Mouse (Mus musculus) kidney, embryonic 16.5 days (tissue): ENCODE measurements around the gene Rrbp1. TPM values are rescaled to one million over a fixed set of nuclear protein-coding genes. Genes with fewer than 3 reads are reported as not detected.

Experiments
- ATAC-seq: fragments of 200-750 bp; cut with Nextera tagmentation; 2 replicates; pipeline ENCODE4 v1.8.0; 2017; ENCODE audit warnings: moderate TSS enrichment; ENCODE audit not compliant: low FRiP score, low TSS enrichment
- H3K27ac ChIP-seq: fragments of 300-500 bp; sonication (generic); 2 replicates; pipeline ENCODE4 v1.5.1; 2014; ENCODE audit warnings: low read length
- H3K27me3 ChIP-seq: fragments of 300-500 bp; sonication (generic); 2 replicates; pipeline ENCODE4 v1.6.1; 2014; ENCODE audit warnings: low read length, control low read depth, mixed read lengths; ENCODE audit not compliant: insufficient read depth
- H3K36me3 ChIP-seq: fragments of 300-500 bp; sonication (generic); 2 replicates; pipeline ENCODE4 v1.6.1; 2014; ENCODE audit warnings: low read length, control low read depth, mixed read lengths; ENCODE audit not compliant: insufficient read depth
- H3K4me1 ChIP-seq: fragments of 300-500 bp; sonication (generic); 2 replicates; pipeline ENCODE4 v1.6.1; 2014; ENCODE audit warnings: low read length, control low read depth, mixed read lengths; ENCODE audit not compliant: insufficient read depth
- H3K4me2 ChIP-seq: fragments of 300-500 bp; sonication (generic); replicated peaks from 2 replicates; pipeline ENCODE4 v1.6.1; 2014; ENCODE audit warnings: low read depth, low read length
- H3K4me3 ChIP-seq: fragments of 300-500 bp; sonication (generic); 2 replicates; pipeline ENCODE4 v1.5.1; 2014; ENCODE audit warnings: mild to moderate bottlenecking, low read length
- H3K9ac ChIP-seq: fragments of 300-500 bp; sonication (generic); replicated peaks from 2 replicates; pipeline ENCODE4 v1.6.1; 2014; ENCODE audit warnings: low read length
- H3K9me3 ChIP-seq: fragments of 300-500 bp; sonication (generic); 2 replicates; pipeline ENCODE4 v1.6.1; 2016; ENCODE audit warnings: low read length, control low read depth
- WGBS: fragments of 180-500 bp; shearing (Covaris S2); extraction: QIAGEN DNeasy Blood & Tissue Kit; methylation state at CpG from one replicate; pipeline ENCODE4 v1.1.7; 2014; 5-methylcytosine and 5-hydroxymethylcytosine counted together
- polyA plus RNA-seq: library from polyadenylated mRNA; unstranded; fragments of >200 nt; fragmentation: Nextera tagmentation; extraction: Ambion mirVana; gene quantifications from 2 replicates; pipeline ENCODE4 v1.2.1, GENCODE M21; 2015

The Rrbp1 gene
- polyA plus RNA-seq, 1 experiment from 2014 or later = 66.7 TPM

DNA sequence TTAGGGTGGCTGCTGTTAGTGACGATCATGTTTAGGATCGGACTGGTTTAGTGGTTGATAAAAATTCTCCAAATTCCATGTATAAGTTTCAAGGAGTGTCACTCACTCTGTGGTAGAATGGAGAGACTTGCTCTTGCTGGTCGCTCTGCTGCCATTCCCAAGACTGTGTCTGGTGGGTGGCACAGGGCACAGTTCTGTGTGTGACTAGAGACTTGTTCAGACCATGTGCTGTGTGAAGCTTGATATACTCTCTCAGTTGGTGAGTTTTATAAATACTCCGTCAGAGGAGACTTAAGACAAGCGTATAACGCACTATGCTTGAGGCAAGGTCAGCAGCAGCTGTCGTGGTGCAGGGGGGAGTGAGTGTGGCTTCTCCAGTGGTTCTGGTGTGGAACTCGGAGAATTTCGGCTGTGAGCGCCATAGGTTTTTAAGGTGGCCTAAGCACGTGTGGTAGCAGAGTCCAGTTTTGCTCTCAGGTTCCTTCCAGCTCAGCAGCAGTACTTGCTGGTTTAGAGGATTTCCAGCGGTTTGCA, 78.7 kb downstream of the Rrbp1 start:
- Histone ChIP-seq H3K4me2 (no peak overlapping the region), H3K9me3 (no peaks in the 10 kb centered on the region), H3K27me3 (no peaks in the 10 kb centered on the region), H3K9ac (no peak overlapping the region), H3K36me3 (no peaks in the 10 kb centered on the region), H3K4me1 (peaks cover 15% of the 10 kb centered on the region; the same call in 1 of the 2 replicates), H3K4me3 (no peak overlapping the region), H3K27ac (no peak overlapping the region)
- 66% methylated on average over 12 of the region's 12 CpGs for WGBS
- ATAC-seq = no peak

DNA sequence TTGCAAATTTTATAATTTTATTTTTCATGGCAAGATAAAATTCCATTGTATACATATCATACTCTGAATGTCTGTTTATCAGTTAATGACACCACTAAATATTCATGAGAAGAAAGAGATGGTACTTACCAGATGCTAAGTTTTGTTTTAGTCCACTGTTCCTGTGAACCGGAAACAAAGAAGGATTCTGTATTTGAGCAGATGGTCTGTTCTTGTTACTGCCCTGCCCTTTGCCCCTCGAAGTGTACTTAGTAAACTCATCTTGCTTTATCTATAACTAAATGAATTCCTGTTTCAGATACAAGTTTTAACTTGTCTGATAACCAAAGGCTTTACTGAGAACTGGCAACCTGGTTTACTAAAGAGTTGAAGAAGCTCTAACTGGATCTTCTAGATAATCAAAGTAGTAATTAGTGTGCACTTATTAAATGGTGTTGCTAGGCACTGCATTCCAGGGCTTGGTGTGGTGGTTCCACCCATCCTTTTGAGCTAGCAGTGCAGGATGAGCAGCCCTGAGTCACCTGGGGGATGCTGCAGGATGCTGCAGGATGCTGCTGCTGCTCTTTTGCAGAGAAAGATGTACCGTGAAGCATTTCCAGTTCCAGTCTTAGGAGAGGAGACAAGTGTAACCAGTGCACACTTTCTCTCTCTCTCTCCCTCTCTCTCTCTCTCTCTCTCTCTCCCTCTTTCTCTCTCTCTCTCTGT, 81.3 kb downstream of the Rrbp1 start:
- H3K27ac ChIP-seq = no peak overlapping the region
- H3K27me3 ChIP-seq = no peaks in the 10 kb centered on the region
- no peaks in the 10 kb centered on the region for H3K36me3 ChIP-seq
- no peaks in the 10 kb centered on the region for H3K9me3 ChIP-seq
- H3K9ac ChIP-seq = no peak overlapping the region
- H3K4me2 ChIP-seq = no peak overlapping the region
- H3K4me1 ChIP-seq = peaks cover 11% of the 10 kb centered on the region; the same call in 1 of the 2 replicates
- H3K4me3 ChIP-seq = no peak overlapping the region
- WGBS = 70% methylated on average over 3 of the region's 3 CpGs
- no peak for ATAC-seq

DNA sequence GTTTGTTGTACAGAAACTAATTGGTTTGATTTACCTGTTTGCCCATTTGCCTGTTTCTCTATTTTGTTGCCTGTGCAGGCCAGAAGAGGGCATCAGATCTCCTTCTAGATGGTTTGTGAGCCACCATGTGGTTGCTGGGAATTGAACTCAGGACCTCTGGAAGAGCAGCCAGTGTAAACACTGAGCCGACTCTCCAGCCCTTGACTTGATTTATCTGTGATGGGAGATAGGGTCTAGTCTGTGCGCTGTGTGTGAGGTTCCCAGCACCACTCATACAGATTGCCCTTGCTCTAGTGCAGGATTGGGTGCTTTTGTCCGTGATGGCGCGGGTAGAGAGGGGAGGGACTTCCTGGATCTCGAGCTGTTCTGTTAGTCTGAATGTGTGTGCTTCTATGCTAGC, 85.2 kb downstream of the Rrbp1 start:
- H3K27ac ChIP-seq = no peak overlapping the region
- no peaks in the 10 kb centered on the region for H3K36me3 ChIP-seq
- H3K4me3 ChIP-seq = no peak overlapping the region
- WGBS = 90% methylated on average over 6 of the region's 6 CpGs
- H3K27me3 ChIP-seq = no peaks in the 10 kb centered on the region
- no peak overlapping the region for H3K4me2 ChIP-seq
- H3K9ac ChIP-seq = no peak overlapping the region
- no peak for ATAC-seq
- peaks cover 20% of the 10 kb centered on the region for H3K4me1 ChIP-seq
- H3K9me3 ChIP-seq = no peaks in the 10 kb centered on the region

DNA sequence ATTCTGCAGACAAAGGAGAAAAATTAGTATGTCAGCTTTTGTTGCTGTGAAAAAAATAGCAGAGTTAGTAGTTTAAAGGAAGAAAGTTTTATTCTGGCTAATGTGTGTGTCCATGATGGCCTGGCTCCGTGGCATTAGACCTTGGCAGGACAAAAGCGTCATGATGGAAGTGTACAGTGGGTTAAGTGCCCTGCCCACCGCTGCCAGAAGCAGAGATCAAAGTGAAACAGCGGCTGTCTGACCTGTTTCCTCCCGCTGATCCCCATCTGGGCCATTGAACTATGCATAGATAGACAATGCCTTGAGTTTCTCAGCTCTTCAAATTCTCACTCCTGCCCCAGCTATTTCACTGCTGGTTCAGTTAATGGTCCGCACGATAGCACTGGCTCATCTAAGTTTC, 87.0 kb downstream of the Rrbp1 start:
- H3K27ac ChIP-seq = no peak overlapping the region
- H3K27me3 ChIP-seq = no peaks in the 10 kb centered on the region
- no peak for ATAC-seq
- H3K4me1 ChIP-seq = peaks cover 23% of the 10 kb centered on the region
- WGBS = 29% methylated on average over 7 of the region's 7 CpGs
- no peak overlapping the region for H3K9ac ChIP-seq
- no peaks in the 10 kb centered on the region for H3K36me3 ChIP-seq
- no peaks in the 10 kb centered on the region for H3K9me3 ChIP-seq
- H3K4me2 ChIP-seq = no peak overlapping the region
- H3K4me3 ChIP-seq = no peak overlapping the region

DNA sequence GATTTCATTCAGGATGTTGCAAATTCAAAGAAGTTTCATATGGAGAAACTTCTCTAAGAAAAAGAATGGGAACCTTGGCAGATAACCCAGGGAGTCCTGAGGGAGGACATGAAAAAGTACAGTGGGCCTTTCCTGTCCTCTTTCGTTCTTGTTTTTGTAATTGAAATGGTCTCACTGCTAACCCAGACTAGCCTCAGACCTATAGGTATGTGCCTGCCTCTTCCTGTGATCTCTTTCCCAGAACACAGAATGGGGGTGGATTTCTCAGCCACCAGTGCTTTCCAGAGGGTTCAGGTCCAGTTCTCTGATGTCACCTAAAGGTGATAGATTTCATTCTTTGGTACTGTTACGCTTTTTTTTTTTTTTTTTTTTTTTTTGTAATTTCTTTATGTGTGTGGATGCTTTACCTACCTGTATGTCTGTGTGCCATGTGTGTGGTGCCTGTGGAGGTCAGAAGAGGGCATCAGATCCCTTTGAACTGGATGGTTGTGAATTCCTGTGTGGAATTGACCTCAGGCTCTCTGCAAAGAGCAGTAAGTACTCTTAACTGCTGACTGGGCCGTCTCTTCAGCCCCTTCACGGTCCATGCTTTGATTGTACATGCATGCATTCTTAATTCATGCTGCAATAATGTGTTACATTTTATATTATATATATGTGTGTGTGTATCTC, 92.1 kb downstream of the Rrbp1 start:
- Histone ChIP-seq H3K4me3 (no peak overlapping the region), H3K9me3 (no peaks in the 10 kb centered on the region), H3K27me3 (no peaks in the 10 kb centered on the region), H3K9ac (no peak overlapping the region), H3K4me2 (no peak overlapping the region; the same call in 1 of the 2 replicates), H3K4me1 (peaks cover 40% of the 10 kb centered on the region), H3K27ac (no peak overlapping the region), H3K36me3 (no peaks in the 10 kb centered on the region)
- 34% methylated on average over 4 of the region's 4 CpGs for WGBS
- no peak for ATAC-seq

DNA sequence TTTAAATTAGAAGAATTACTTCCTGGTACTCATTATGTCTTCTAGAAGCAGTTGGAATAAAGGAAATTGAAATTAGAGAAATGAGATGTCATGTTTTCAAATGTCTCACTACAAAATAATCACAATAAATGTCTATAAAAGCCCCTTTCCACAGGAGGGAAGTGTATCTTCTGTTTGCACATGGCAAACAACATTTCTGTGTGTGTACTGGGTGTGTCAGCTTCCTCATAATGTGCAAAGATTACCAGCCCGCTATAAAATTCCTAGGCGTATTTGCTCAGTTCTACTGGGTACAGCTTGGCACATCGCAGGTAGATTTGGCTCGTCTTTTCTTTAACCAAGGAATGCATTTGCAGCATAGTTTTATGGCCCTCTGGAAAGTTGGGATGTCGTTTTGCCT, 93.4 kb downstream of the Rrbp1 start:
- WGBS = 61% methylated on average over 5 of the region's 5 CpGs
- H3K27me3 ChIP-seq = no peaks in the 10 kb centered on the region
- H3K27ac ChIP-seq = no peak overlapping the region
- H3K4me1 ChIP-seq = peaks cover 35% of the 10 kb centered on the region
- H3K9me3 ChIP-seq = no peaks in the 10 kb centered on the region
- no peak overlapping the region for H3K4me3 ChIP-seq
- peak overlapping the region; percentile 11; the same call in 1 of the 2 replicates for H3K4me2 ChIP-seq
- ATAC-seq = no peak
- H3K36me3 ChIP-seq = no peaks in the 10 kb centered on the region
- H3K9ac ChIP-seq = no peak overlapping the region

DNA sequence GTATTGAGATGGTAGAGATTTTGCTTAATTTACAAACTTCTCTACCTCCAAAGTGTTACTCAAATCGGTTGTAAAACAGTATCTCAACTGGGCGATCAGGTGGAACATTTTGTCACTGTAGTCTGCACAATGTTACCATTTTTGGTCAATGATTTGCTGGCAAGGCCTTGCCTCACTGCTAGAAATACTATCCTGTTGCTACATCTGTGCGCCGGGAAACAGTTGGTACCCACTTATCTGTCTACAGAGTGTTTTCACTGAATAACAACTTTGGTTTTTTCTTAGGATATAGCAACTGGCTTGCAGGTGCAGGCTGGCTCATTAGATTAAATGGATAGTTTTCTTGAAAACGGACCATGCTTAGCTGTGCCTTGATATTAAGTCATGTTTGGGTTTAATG, 94.8 kb downstream of the Rrbp1 start:
- peak overlapping the region; percentile 75 for H3K4me2 ChIP-seq
- no peaks in the 10 kb centered on the region for H3K27me3 ChIP-seq
- peaks cover 34% of the 10 kb centered on the region for H3K4me1 ChIP-seq
- H3K9ac ChIP-seq = peak overlapping the region; percentile 95
- no peaks in the 10 kb centered on the region for H3K9me3 ChIP-seq
- H3K27ac ChIP-seq = peak overlapping the region; percentile 100
- 7% methylated on average over 5 of the region's 5 CpGs for WGBS
- no peak for ATAC-seq
- H3K4me3 ChIP-seq = peak overlapping the region; percentile 90
- no peaks in the 10 kb centered on the region for H3K36me3 ChIP-seq

DNA sequence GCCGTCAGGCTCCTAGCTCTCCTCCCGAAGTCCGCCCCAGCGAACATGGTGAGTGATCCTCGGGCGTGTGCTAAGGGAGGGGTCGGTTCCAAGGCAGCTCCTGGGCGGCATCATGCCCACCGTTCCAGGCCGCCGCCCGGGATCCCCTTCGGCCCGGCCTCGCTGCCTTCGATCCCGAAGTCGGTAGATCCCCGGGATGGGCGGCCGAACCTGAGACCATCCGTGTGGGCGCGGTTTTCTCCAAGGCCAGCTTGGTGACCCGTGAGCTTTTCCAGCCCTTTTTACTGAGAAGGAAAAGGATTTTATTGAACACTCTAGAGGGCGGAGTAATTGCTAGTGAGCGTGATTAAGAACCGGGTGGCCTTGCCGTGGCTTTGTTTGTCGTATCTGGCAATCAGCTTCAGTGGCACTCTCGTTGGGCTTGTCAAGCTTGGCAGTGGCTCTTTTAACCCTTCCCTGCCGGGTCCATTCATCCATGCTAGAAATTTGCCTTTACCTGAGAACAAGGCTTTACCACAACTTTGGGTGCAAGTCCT, 95.4 kb downstream of the Rrbp1 start:
- ATAC-seq = no peak; the same call in 1 of the 2 replicates
- Histone ChIP-seq H3K36me3 (no peaks in the 10 kb centered on the region), H3K27ac (peak overlapping the region; percentile 100), H3K4me2 (peak overlapping the region; percentile 75), H3K4me3 (peak overlapping the region; percentile 90), H3K4me1 (peaks cover 29% of the 10 kb centered on the region), H3K9me3 (no peaks in the 10 kb centered on the region), H3K27me3 (no peaks in the 10 kb centered on the region), H3K9ac (peak overlapping the region; percentile 95)
- WGBS = under 1% methylated on average over 32 of the region's 32 CpGs

DNA sequence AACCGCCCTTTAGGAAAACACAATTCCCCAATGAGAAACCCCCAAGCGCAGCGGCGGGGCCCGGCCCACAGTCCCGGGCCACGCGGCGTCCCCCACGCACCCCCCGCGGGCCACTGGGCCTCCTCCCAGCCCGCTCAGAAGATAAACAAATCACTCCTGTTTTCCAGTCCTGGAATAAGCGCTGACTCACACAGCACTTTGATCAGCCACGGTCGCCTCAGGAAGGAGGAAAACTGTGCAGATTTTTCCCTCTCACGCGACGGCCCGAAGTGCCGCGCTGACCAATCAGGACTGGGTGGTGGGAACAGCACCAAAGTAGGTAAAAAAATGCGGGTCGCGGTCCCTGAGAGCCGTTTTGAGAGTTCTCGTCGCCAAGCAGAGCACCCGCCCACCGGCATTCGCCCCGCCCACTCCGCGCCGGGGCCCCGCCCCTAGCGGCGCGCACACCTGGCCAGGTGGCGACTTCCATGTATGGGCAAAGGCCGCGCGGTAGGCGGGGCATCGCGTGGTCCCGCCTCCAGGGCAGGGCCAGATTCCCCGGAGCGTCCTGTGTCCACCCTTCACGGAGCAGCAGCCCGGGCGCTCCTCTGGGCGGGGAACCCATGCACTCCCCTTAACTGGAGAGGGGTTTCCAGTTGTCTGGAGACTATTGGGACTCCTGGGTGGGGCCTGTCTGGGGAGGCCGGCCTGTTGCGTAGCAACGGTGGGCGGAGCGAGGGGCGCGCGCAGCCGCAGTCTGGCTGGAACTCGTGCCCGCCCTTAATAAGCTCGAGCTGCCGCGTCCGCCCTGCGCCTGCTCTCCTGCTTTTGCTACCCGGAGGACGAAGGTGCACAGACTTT, 96.1 kb downstream of the Rrbp1 start, which contains the start of gene Dstn:
Gene Dstn (plus strand): TSS at position 561 of the 840 bp plus-strand sequence.
- Histone ChIP-seq H3K9me3 (no peaks in the 10 kb centered on the region), H3K27me3 (no peaks in the 10 kb centered on the region), H3K4me2 (peak within 1 kb of the TSS; percentile 75), H3K4me3 (peak within 1 kb of the TSS; percentile 90), H3K4me1 (peaks cover 29% of the 10 kb centered on the region), H3K36me3 (no peaks in the 10 kb centered on the region), H3K9ac (peak within 1 kb of the TSS; percentile 95), H3K27ac (peak within 1 kb of the TSS; percentile 100)
- under 1% methylated on average over 71 of the region's 71 CpGs for WGBS
- peak; percentile 99 for ATAC-seq
